Mouse (Mus musculus) intestine, embryonic 15.5 days (tissue): ENCODE results near the gene Gng3. TPM values are rescaled to one million over a fixed set of nuclear protein-coding genes. Genes with fewer than 3 reads are reported as not detected.

Experiments used
- ATAC-seq: fragments of 200-750 bp; cut with Nextera tagmentation; 2 replicates; pipeline ENCODE4 v1.8.0; 2017; ENCODE audit warnings: moderate TSS enrichment, moderate library complexity
- H3K27ac ChIP-seq: fragments of 300-500 bp; sonication (generic); 2 replicates; pipeline ENCODE4 v1.5.1; 2015; ENCODE audit warnings: mild to moderate bottlenecking, inconsistent platforms
- H3K27me3 ChIP-seq: fragments of 300-500 bp; sonication (generic); replicated peaks from 2 replicates; pipeline ENCODE4 v1.6.1; 2015; ENCODE audit warnings: inconsistent platforms
- H3K36me3 ChIP-seq: fragments of 300-500 bp; sonication (generic); 2 replicates; pipeline ENCODE4 v1.6.1; 2015; ENCODE audit warnings: inconsistent platforms
- H3K4me1 ChIP-seq: fragments of 300-500 bp; sonication (generic); replicated peaks from 2 replicates; pipeline ENCODE4 v1.6.1; 2015; ENCODE audit warnings: inconsistent platforms
- H3K4me2 ChIP-seq: fragments of 300-500 bp; sonication (generic); replicated peaks from 2 replicates; pipeline ENCODE4 v1.6.1; 2015; ENCODE audit warnings: mild to moderate bottlenecking, inconsistent platforms
- H3K4me3 ChIP-seq: fragments of 300-500 bp; sonication (generic); replicated peaks from 2 replicates; pipeline ENCODE4 v1.5.1; 2015; ENCODE audit warnings: inconsistent platforms
- H3K9ac ChIP-seq: fragments of 300-500 bp; sonication (generic); 2 replicates; pipeline ENCODE4 v1.6.1; 2015; ENCODE audit warnings: inconsistent platforms
- H3K9me3 ChIP-seq: fragments of 300-500 bp; sonication (generic); 2 replicates; pipeline ENCODE4 v1.6.1; 2016; ENCODE audit warnings: inconsistent platforms
- WGBS: fragments of 180-500 bp; shearing (Covaris S2); methylation state at CpG from one replicate; pipeline ENCODE4 v1.1.7; 2015; 5-methylcytosine and 5-hydroxymethylcytosine counted together
- polyA plus RNA-seq: library from polyadenylated mRNA; unstranded; fragments of >200 nt; fragmentation: Nextera tagmentation; extraction: Ambion mirVana; gene quantifications from 2 replicates; pipeline ENCODE4 v1.2.1, GENCODE M21; 2015

The Gng3 gene
- polyA plus RNA-seq, 1 experiment from 2014 or later: 16.0 TPM

- under 1% methylated on average over 81 of the region's 83 CpGs for WGBS
Observed at GRCm38 (mm10) chr19:8819596-8820423, 19.2 kb downstream of the Gng3 start, which contains the start of gene Hnrnpul2. Gene Hnrnpul2 (plus strand): TSS chr19:8820010.

DNA sequence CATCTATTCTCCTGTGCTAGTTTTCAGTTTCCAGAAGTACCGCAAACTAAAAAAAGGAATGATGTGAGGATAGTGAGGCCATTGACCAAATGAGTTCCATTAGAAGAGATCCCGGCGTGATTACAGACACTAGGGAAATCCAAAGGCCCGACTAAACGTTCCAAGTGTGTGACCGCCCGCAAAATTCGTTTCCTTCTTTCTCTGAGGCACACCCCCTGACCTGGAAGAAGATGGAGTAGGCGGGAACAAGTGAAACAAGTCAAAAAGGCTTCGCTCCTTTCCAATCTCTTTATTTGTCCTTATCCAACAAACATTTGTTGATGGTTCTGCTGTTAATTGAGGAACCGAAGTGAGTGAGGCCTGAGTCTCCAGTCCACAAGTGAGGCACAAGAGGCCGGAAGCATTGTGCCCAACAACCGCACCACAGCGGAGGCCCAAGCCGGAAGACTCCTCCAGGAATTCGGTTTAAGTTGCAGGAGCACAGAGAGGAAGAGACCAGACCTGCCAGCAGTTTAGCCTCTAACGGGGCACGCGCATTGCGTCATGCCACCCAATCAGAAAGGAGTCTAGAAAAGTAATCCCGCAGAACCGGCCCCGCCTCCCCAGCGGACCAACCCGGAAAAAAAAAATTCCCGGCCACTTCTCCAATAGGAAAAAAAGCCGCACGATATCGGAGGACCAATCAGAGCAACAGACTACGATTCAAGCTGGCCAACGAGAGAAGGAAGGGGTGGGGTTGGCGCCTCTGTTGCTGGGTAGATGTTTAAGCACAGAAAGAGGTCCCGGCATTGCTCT lies 20.0 kb downstream of the Gng3 start, which contains the start of gene Ttc9c:
Gene Ttc9c (minus strand): TSS at position 533 of the 795 bp plus-strand sequence.
- H3K4me2 ChIP-seq: peak within 1 kb of the TSS; percentile 80
- peak within 1 kb of the TSS; percentile 98 for H3K9ac ChIP-seq
- no peaks in the 10 kb centered on the region for H3K9me3 ChIP-seq
- no peaks in the 10 kb centered on the region for H3K27me3 ChIP-seq
- H3K27ac ChIP-seq: peak within 1 kb of the TSS; percentile 100
- under 1% methylated on average over 33 of the region's 33 CpGs for WGBS
- H3K4me1 ChIP-seq: peaks cover 21% of the 10 kb centered on the region
- peak within 1 kb of the TSS; percentile 98 for H3K4me3 ChIP-seq
- peak; percentile 93 for ATAC-seq
- peaks cover 6% of the 10 kb centered on the region for H3K36me3 ChIP-seq

More at GRCm38 (mm10) chr19:8819596-8820423, 19.2 kb downstream of the Gng3 start, which contains the start of gene Hnrnpul2:
- Histone ChIP-seq H3K4me3 (peak within 1 kb of the TSS; percentile 98), H3K27ac (peak within 1 kb of the TSS; percentile 100), H3K4me1 (peaks cover 21% of the 10 kb centered on the region), H3K36me3 (peaks cover 14% of the 10 kb centered on the region), H3K9ac (peak within 1 kb of the TSS; percentile 98), H3K4me2 (peak within 1 kb of the TSS; percentile 80), H3K27me3 (no peaks in the 10 kb centered on the region), H3K9me3 (no peaks in the 10 kb centered on the region)
- peak; percentile 95 for ATAC-seq

- WGBS: 21% methylated on average over 14 of the region's 14 CpGs
- Histone ChIP-seq H3K36me3 (peaks cover 12% of the 10 kb centered on the region), H3K9ac (peak overlapping the region; percentile 68), H3K4me1 (peaks cover 21% of the 10 kb centered on the region), H3K27me3 (no peaks in the 10 kb centered on the region), H3K4me3 (peak overlapping the region; percentile 98), H3K9me3 (no peaks in the 10 kb centered on the region), H3K27ac (peak overlapping the region; percentile 100), H3K4me2 (peak overlapping the region; percentile 80)
- ATAC-seq: no peak
Observed at GRCm38 (mm10) chr19:8818301-8818798, 20.6 kb downstream of the Gng3 start.

DNA sequence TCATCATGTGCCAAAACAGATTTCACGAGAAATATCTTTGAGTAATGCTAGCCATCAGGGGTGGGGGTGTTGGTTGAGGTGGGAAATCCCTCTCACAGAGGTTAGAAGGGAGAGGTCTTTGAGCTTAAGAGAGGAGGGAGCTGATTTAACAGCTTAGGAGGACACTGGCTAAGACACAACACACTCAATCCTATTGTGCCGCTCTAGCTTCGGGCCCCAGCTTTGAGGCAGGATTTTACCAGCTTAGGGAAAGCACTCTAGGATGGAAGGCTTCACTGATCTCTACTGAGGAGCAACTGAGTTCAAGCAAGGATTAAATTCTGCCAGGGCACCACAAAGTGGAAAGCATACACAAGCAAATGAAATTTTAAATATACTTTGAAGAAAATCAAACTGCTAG lies 22.0 kb downstream of the Gng3 start:
- Histone ChIP-seq H3K9me3 (no peaks in the 10 kb centered on the region), H3K9ac (peak overlapping the region; percentile 11; the same call in 1 of the 2 replicates), H3K4me1 (peaks cover 19% of the 10 kb centered on the region), H3K36me3 (peaks cover 12% of the 10 kb centered on the region), H3K27me3 (no peaks in the 10 kb centered on the region), H3K4me3 (no peak overlapping the region), H3K4me2 (peak overlapping the region; percentile 15), H3K27ac (no peak overlapping the region)
- no peak for ATAC-seq
- 79% methylated on average over 3 of the region's 3 CpGs for WGBS

DNA sequence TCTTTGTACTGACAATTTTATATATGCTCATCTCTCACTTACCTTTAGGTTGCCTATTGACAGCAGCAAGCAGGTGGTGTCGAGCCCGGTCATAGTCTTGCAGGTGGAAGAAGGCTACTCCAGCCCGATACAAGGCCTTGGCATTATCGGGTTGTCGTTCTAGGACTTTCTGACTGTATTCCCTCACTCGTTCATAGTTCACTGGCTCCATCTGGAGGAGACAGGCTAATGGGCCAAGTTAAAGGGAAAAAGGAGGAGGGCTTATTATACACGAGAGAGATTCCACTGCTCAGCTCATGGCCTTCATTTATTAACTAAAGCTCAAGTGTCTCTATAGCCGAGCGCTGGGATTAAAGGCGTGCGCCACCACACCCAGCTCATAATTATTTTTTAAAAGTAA lies 23.2 kb downstream of the Gng3 start:
- Histone ChIP-seq H3K4me3 (no peak overlapping the region), H3K27ac (no peak overlapping the region), H3K9ac (no peak overlapping the region; the same call in 1 of the 2 replicates), H3K4me1 (peaks cover 19% of the 10 kb centered on the region), H3K9me3 (no peaks in the 10 kb centered on the region), H3K4me2 (no peak overlapping the region), H3K27me3 (no peaks in the 10 kb centered on the region), H3K36me3 (peaks cover 18% of the 10 kb centered on the region)
- 73% methylated on average over 11 of the region's 11 CpGs for WGBS
- ATAC-seq: no peak

- H3K36me3 ChIP-seq: peaks cover 7% of the 10 kb centered on the region; the same call in 1 of the 2 replicates
- no peak for ATAC-seq
- H3K4me1 ChIP-seq: peaks cover 7% of the 10 kb centered on the region
- 94% methylated on average over 5 of the region's 5 CpGs for WGBS
- no peak overlapping the region for H3K4me3 ChIP-seq
- no peak overlapping the region for H3K4me2 ChIP-seq
- H3K27me3 ChIP-seq: no peaks in the 10 kb centered on the region
- no peaks in the 10 kb centered on the region for H3K9me3 ChIP-seq
- no peak overlapping the region for H3K27ac ChIP-seq
- no peak overlapping the region for H3K9ac ChIP-seq
Observed at GRCm38 (mm10) chr19:8806810-8807209, 32.2 kb downstream of the Gng3 start.

GRCm38 (mm10) chr19:8803879-8804660 lies 34.9 kb downstream of the Gng3 start:
- Histone ChIP-seq H3K27ac (no peak overlapping the region), H3K4me1 (peaks cover 7% of the 10 kb centered on the region), H3K4me3 (no peak overlapping the region), H3K27me3 (no peaks in the 10 kb centered on the region), H3K9ac (no peak overlapping the region), H3K9me3 (no peaks in the 10 kb centered on the region), H3K4me2 (no peak overlapping the region), H3K36me3 (no peaks in the 10 kb centered on the region)
- no peak for ATAC-seq
- 88% methylated on average over 11 of the region's 11 CpGs for WGBS

GRCm38 (mm10) chr19:8803204-8803780 lies 35.7 kb downstream of the Gng3 start:
- Histone ChIP-seq H3K4me2 (peak overlapping the region; percentile 73), H3K9me3 (no peaks in the 10 kb centered on the region), H3K36me3 (no peaks in the 10 kb centered on the region), H3K4me3 (peak overlapping the region; percentile 62), H3K9ac (no peak overlapping the region), H3K27me3 (no peaks in the 10 kb centered on the region), H3K27ac (0 out of 2 replicates have a peak overlapping the region, but pooled peaks have one; percentile 88), H3K4me1 (peaks cover 7% of the 10 kb centered on the region)
- 92% methylated on average over 9 of the region's 9 CpGs for WGBS
- no peak for ATAC-seq

- under 1% methylated on average over 30 of the region's 30 CpGs for WGBS
- no peaks in the 10 kb centered on the region for H3K9me3 ChIP-seq
- H3K9ac ChIP-seq: peak within 1 kb of the TSS; percentile 59
- peak within 1 kb of the TSS; percentile 62 for H3K4me3 ChIP-seq
- peak; percentile 98 for ATAC-seq
- H3K36me3 ChIP-seq: no peaks in the 10 kb centered on the region
- no peaks in the 10 kb centered on the region for H3K27me3 ChIP-seq
- peak within 1 kb of the TSS; percentile 73 for H3K4me2 ChIP-seq
- H3K27ac ChIP-seq: peak within 1 kb of the TSS; percentile 88
- H3K4me1 ChIP-seq: peaks cover 11% of the 10 kb centered on the region
Observed at GRCm38 (mm10) chr19:8802130-8802821, 36.7 kb downstream of the Gng3 start, which contains the start of gene Zbtb3. Gene Zbtb3 (plus strand): TSS chr19:8802555.

DNA sequence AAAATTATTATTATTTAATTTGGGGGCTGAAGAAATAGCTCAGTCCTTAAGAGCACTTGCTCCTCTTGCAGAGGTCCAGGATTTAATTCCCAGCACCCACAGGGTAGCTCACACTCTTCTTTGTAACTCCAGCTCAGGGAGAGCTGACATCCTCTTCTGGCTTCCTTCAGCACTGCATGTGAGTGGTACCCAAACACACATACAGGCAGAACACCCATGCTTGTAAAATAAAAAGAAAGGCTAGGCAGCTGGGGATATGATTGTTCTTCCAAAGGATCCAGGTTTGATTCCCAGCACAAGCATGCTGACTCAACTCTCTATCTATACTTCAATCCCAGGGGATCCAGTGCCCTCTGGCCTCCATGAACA lies 40.1 kb downstream of the Gng3 start:
- Histone ChIP-seq H3K27me3 (no peaks in the 10 kb centered on the region), H3K36me3 (peaks cover 9% of the 10 kb centered on the region), H3K4me3 (peak overlapping the region; percentile 73), H3K4me2 (peak overlapping the region; percentile 83), H3K27ac (no peak overlapping the region), H3K9ac (no peak overlapping the region), H3K4me1 (peaks cover 13% of the 10 kb centered on the region), H3K9me3 (no peaks in the 10 kb centered on the region)
- no peak for ATAC-seq
